Mouse (Mus musculus) hematopoietic stem cell, adult 5-6 weeks (primary cell): Measurements from ENCODE around the gene Cab39l. TPM values are rescaled to one million over a fixed set of nuclear protein-coding genes. Genes with fewer than 3 reads are reported as not detected.

Experiments
- ATAC-seq, 2 experiments: fragments of 125-278 bp in 1 of 2; replicated peaks in 1 of 2; 2 replicates each; pipeline ENCODE4 v1.8.0; 2016 to 2017; ENCODE audit warnings: inconsistent platforms in 2 of 2, mild to moderate bottlenecking in 2 of 2, moderate number of reproducible peaks in 2 of 2, low read depth in 1 of 2, moderate TSS enrichment in 1 of 2; ENCODE audit not compliant: low FRiP score in 2 of 2, poor library complexity in 2 of 2, severe bottlenecking in 2 of 2, insufficient read depth in 1 of 2, low TSS enrichment in 1 of 2
- total RNA-seq: library from RNA; stranded (forward); fragments of 172-1452, 232-1000 nt; gene quantifications from 2 replicates; pipeline ENCODE4 v1.2.3, GENCODE M21; 2017

Gene Cab39l
- total RNA-seq, 1 experiment from 2014 or later: 29.5 TPM

DNA sequence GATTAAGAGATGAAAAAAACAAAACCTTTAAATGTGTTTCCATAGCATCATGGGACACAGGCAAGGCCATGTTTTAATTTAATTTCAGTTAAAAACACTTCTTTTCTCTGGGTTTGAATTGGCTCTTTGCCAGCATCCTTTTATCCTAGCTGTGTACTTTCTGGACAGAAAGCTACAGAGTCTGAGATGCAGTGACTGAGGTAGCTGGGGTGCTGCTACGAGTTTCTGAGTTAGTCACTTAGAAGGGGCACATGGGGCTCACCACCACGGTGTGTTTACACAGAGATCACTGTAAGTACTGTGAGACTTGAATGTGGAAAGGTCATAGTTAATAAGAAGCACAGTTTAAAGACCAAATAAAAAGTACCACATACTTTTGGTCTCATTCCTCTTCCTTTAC lies 107.8 kb downstream of the Cab39l start:
- no peak for ATAC-seq

DNA sequence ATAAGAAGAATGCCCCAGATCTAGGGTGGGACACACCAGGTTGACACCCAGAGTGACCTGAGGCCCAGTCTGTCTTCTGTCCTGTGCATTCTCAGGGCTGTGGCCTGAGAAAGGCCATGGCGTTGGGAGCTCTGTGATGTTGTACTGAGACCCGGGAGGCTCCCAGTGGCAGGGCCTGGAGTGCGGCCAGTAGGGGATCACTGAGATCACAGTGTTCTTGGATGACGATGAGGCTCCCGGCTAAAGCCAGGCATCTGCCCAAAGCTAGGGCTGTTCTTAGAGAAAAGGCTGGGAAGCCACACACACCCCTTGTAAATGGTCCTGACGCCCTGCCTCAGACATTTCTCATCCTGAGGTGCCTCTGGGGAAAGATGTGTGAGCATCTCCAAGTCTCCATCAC lies 108.3 kb downstream of the Cab39l start:
- no peak for ATAC-seq

DNA sequence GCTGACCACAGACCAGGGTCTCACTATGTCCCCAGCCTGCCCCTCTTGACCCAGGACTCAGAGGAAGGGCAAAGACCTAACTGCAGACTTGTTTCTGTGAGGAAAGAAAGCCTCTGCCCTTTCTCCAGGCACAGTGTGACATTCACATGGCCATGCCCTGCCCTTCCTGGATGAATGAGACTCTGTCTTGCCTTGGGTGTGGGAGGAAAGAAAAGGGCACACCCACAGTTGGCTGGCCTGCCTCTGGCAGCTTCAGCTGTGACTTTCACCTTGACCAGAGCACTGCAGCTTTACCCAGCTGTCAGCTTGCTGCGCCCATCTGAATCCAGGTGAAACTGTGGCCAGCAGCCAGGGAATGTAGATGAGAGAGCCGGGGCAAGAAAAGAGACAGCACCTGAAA lies 110.1 kb downstream of the Cab39l start:
- no peak for ATAC-seq

DNA sequence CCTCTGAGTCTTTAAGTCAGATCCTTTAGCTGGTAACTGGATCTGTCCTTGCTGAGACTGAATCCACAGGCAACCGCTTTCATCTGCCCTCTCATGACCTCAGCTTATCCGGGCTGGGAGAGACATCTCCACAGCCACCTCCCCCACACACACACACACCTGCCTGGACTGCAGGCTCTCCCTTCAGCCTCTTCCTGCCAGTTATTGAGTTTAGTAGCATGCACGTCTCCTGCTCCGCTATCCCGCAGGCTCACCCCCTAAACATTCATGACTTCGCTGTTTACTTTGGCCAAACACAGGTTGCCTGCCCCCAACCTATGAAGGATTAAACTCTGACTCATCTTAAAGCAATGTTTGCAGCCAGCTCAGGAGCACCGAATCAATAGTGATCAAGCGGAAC lies 111.2 kb downstream of the Cab39l start:
- no peak for ATAC-seq

DNA sequence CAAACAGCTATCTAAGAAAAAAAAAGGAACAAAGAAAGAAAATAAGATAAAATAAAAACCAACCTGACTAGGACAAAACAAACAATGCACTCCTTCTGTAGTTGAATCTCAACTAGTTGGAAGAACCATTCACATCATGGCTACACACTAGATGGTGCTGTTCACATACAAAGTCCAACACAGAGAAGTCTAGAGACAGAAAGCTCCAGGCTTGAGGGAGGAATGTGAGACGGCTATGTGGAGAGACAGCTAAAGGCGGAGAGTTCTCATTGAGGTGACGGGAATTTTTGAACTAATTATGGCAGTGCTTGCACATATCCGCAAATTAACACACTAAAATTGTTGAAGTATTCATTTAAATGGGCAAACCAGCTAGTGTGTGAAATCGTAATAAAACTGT lies 113.3 kb downstream of the Cab39l start:
- ATAC-seq: no peak

DNA sequence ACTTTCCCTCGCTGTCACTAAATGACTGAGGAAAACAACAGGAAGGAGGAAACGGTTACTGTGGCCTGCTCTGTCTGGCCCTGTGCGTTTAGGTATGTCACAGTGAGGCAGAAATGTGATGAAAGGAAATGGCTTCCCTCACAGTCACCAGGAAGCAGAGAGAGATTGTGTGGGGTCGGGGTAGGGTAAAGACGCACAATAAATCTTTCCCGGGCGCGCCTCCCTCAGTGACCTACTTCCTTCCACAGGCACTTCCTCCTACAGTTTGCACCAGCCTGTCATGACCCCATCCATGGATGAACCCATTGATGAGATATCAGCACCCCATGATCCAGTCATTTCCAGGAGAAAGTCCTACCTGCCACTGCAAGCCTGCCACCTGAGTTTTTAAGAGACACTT lies 114.2 kb downstream of the Cab39l start:
- peak; percentile 34 to 47 for ATAC-seq

DNA sequence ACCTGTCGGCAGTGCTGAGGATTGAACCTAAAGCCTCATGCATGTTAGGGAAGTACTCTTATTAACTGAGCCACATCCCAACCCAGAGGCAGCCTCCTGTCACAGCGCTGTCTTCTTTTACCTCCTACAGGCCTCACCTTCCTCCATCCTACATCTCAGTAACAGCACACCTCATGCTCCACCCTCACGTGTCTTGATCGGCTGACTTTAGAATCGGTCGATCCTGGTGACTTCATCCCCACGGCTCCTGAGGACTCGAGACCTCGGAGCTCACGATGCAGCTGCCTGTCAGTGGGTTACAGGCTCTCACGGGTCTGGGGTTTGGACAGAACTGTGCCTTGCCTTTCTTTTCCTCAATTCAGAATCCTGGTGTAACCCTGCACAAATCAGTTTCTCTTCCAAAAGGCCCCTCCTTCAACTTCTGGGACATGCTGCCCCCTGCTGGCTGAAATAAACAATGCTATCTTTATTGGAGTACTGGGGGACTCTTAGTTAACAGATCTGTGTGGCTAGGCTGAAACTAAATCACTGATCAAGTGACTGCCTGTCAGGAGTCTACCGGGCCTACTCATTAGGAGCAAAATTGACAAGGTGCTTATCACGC lies 115.3 kb downstream of the Cab39l start:
- ATAC-seq: peak; percentile 40 to 50; a peak in 3 of 4 replicates

DNA sequence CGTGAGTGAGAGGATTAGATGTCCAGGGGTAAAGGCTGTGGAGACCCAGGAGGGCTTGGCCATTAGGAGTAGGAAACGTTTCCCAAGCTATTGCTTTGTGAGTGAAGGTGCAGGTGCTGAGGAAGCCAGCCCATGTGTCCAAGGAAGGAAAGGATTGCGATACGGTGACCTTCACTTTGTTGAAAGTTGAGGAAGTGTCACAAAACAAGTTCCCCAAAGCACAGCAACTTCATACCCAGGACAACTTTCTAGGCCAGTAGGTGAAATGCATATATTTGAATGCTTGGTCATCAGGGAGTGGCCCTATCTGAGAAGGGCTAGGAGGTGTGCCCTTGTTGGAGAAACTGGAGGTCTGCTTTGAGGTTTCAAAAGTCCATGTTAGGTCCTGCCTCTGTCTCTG lies 116.3 kb downstream of the Cab39l start:
- ATAC-seq: peak; percentile 23 to 57; a peak in 3 of 4 replicates

DNA sequence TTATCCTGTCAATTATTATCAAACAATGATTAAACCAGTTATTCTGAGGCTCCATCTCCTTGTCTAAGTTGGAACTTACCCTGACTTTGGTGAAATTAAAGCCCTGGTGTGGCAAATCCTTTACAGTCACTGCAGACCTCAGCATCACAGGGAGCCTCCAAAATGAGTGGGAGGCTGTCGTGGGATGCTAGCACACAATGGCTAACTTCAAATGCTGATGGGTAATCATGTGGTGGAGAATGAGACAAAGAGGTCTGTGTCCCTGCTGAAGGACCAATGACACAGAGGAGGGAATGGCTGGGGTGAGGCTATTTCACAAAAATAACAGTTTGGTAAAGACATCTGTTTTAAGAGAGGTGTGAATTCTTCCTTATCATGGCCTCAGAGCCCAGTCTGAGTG lies 117.1 kb downstream of the Cab39l start:
- ATAC-seq: no peak

DNA sequence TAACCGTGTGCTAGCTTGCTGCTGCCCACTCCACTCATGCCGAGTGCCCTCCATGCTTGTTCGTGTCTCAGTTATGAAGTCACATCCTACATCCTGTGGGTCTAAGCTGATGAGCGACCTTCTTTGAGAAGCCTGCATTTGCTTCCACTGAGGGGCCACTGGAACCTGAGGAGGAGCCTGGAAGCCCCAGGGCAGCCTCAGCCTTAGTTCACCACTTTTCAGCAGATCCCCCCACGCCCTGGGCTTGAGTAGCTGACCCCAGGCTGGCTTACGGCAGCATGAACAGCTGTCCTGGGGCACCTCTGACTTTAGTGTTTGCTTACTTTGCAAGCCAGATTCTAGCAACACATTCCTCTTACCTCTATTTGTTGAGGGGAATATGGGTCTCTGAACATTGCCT lies 126.0 kb downstream of the Cab39l start:
- no peak for ATAC-seq

DNA sequence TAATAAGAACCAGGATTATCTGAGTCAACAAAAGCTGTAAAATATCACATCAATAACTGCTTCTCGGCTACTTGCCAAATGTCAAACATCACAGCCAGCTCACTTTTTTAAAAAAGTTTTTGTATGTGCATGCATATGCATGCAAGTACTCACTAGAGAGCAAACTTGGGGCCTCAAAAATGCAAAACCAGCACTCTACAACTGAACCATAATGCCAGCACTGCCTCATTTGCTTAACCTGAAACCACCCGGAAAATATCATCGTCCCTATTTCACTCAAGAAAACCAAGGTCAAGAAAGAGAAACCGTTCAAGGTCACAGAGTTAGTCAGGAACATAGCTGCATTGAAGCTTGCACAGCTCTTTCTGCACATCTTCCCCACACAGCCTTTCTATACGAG lies 135.6 kb downstream of the Cab39l start:
- no peak for ATAC-seq

DNA sequence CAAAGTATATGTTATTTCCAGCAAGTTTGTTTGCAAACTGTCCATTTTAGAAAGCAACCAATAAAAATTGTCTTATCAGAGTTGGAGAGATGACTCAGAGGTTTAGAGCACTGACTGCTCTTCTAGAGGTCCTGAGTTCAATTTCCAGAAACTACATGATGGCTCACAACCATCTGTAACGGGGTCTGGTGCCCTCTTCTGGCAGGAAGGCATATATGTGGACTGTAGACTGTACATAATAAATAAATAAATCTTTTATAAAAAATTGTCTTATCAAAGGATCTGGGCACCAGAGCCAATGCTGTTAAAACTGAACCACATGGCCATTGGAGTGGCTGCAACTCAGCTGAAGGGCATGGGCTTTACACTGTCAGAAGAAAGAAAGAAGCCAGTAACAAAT lies 149.8 kb downstream of the Cab39l start:
- peak in 1 of 2 experiments; percentile 42; a peak in 1 of 4 replicates for ATAC-seq

DNA sequence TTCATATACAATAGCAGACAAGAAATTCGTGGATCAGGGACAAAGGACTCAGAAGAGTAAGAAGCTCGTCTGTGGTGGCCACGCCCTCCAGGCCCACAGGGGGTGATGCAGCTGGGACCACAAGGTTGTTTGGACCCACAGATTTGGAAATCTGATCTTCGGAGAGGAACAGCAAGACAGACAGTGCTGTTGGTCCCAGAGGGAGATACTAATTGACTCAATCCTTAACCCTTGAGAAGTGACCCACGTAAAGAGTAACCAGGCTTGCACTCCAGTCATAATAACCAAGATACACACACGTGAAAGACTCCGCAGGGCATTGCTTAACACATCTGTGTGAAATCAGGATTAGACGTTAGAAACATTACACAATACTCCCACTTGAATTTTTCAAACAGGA lies 151.1 kb downstream of the Cab39l start:
- peak in 1 of 2 experiments; percentile 59; a peak in 1 of 4 replicates for ATAC-seq

DNA sequence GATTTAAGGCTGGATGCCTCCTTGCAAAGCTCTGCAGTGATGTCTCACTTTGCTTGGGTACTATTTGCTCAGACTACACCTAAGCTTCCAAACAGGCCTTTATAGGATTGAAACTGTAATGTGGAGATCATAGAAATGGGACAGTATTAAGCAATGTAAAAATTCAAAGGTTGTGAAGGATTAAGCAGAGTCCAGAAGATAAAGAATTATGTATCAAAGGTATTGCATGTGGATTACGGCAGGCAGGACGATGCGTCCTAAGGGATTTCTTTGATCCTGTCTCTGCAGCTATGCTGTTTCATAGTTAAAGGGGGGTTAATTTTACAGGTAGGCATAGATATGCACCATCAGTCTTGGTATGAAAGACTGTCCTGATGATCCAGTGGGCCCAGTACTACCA lies 151.8 kb downstream of the Cab39l start:
- no peak for ATAC-seq

DNA sequence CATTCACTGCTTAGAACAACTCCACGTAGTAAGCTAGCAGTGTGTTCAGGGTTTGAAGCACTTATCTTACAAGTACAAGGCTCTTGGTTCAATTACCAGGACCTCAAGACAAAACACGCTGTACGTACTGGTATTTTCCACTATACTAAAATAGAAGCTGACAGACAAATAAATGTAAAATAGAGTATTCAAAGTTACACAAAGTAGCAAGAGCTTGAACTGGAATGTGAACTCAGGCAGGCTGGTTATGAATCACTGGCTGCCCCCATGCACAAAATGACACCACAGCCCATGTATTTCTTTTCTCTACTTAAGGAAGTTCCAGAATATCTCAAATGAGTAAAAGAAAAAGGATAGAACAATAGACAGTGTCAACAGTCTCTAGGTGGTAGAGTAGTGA lies 154.2 kb downstream of the Cab39l start:
- ATAC-seq: no peak

DNA sequence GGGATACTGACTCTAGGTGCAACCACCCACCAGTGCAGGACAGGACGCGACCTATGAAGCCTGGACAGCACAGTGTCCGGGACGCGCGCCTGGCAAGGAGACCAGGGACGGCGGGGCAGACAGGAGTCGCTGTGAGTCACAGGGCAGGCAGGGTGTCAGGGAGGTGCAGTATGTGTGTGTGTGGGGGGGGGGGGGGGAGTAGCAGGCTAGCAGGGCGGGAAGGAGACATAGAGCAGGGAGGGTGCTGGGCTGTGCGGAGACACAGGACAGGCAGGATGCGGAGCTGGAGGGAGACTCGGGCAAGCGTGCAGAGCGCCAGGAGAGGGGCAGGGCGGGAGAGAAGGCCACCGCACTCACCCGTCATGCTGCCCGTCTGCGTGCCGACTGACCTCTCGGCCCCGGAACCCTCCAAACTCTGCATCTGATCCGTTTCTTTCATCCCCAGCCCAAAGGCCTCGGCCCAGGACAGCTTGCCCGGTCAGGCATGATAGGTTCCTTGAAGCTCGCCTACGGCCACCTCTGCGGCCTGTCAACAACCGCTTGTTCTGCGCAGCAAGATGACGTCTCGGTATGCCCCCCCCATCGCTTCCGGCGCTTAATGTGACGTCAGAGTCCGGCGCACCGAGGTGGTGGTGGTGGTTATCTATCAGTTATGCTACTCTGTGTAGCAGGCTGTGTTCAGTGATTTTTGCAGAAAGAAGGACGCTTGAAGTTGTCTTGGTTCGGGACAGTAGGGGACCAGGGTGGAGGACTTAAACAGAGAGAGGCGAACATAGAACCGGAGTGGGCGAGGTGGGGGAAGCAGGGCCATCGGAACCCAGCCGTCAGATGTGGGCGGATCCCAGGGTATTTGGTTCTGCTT lies 156.9 kb downstream of the Cab39l start, which contains the start of gene Cdadc1:
Gene Cdadc1, minus strand, starts transcription at position 562 of the 862 bp plus-strand sequence.
- peak; percentile 94 to 95 for ATAC-seq

DNA sequence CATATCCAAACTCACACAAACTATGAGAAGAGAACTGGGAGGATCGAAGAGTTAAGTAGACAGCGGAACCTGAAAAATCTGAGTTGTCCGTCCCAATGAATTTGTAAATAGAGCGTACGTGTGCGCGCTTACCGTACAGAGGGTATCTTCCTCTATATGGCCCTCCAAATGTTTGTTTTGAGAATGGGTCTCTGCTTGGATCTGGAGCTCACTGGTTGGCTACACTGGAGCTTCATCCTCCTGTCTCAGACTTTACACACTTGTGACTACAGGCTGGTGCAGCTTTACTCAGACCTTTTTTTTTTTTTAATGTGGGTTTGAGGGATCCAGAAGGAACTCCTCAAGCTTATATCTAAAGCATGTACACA lies 157.5 kb downstream of the Cab39l start:
- ATAC-seq: no peak

DNA sequence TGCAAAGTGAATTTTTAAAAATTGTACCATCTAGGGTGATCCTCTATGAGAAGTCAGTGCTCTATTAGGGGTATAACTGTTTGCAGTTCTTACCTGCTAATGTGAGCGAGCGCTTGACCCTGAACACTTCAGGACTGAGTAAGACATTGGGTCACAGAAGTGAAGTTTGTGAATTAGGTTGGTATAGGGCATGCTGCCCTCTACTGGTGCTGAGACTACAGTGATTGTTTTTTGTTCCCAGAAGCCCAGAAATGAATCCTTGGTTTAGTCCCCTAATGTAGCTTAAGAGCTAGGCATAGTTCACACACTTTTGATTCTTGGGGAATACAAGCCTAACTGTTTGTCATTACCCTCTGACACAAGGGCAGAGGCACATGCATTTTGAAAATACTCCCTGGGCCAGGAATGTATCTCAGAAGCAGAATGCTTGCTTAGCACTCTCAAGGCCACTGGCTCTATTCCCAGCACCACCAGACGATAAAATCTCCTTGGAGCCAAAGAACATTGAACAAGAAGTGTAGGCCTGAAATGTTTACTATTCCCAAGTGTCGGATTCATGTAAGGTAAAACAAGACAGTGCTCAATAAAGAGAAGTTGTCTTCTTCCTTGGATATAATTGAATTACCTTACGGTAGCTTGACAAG lies 163.4 kb downstream of the Cab39l start:
- peak; percentile 27 to 53; a peak in 1 of 4 replicates for ATAC-seq
